Mouse (Mus musculus): ENCODE measurements around the gene Stam2. TPM values are rescaled to one million over a fixed set of nuclear protein-coding genes. Genes with fewer than 3 reads are reported as not detected.

The Stam2 gene
- polyA plus RNA-seq, 1 experiment from 2014 or later: 13.5 TPM

Other genes with a start within 250 kb of the Stam2 start
- 0.31 and 0.47 TPM in 2 replicates for gene Cacnb4, start 65.5 kb downstream of the Stam2 start, polyA plus RNA-seq (2016; fragmentation: Nextera tagmentation; extraction: Ambion mirVana)
- gene Fmnl2, start 115.6 kb upstream of the Stam2 start, polyA plus RNA-seq (2016; fragmentation: Nextera tagmentation; extraction: Ambion mirVana): 0.64 and 0.67 TPM in 2 replicates